ENCODE assay signal across 19 mouse cellular contexts in genomic region chr10:7651057-7651456, GRCm38 (mm10).
"Had no signal": no experiment of that assay in that cellular context is flagged by ENCODE, and none has a peak within 500 bp of the region (broad histone marks: within the 10 kb centered on the region; RNA-seq: fewer than 3 reads in every experiment).

No protein-coding gene starts in this region.

- ATAC-seq: midbrain, embryonic 16.5 days had no signal

- H3K4me3 ChIP-seq: midbrain, embryonic 10.5 days; midbrain, embryonic 12.5 days; myocyte; neural tube, embryonic 13.5 days; neural tube, embryonic 15.5 days had no signal

- H3K27me3 ChIP-seq: midbrain, embryonic 12.5 days; neural tube, embryonic 13.5 days; neural tube, embryonic 15.5 days had no signal

- H3K4me2 ChIP-seq: lung, embryonic 14.5 days; midbrain, embryonic 12.5 days; neural tube, embryonic 13.5 days; neural tube, embryonic 15.5 days had no signal

- H3K9me3 ChIP-seq: midbrain, embryonic 10.5 days; midbrain, embryonic 12.5 days; neural tube, embryonic 13.5 days; neural tube, embryonic 15.5 days had no signal

- H3K4me1 ChIP-seq: midbrain, embryonic 10.5 days; midbrain, embryonic 12.5 days; neural tube, embryonic 13.5 days; neural tube, embryonic 15.5 days had no signal

- H3K9ac ChIP-seq: lung, embryonic 14.5 days; midbrain, embryonic 12.5 days; neural tube, embryonic 13.5 days; neural tube, embryonic 15.5 days had no signal

- H3K27ac ChIP-seq: midbrain, embryonic 10.5 days; midbrain, embryonic 12.5 days; neural tube, embryonic 13.5 days; neural tube, embryonic 15.5 days had no signal

- DNase-seq: lung, adult 18-20 months; lung, embryonic 14.5 days; lung, postnatal 10 days; lung, postnatal 4 days; midbrain, embryonic 14.5 days; retina, postnatal 1 day; right cerebral cortex, adult 18-20 months; right cerebral cortex, postnatal 25 days; right cerebral cortex, postnatal 4 days; spleen, adult 18-20 months; thymus, adult 18-20 months; thymus, postnatal 14 days; thymus, postnatal 36 days had no signal
